Mouse (Mus musculus): ENCODE results near the gene Mei4. TPM values are rescaled to one million over a fixed set of nuclear protein-coding genes. Genes with fewer than 3 reads are reported as not detected.

Gene Mei4
- polyA plus RNA-seq, 3 experiments from 2014 or later: 0.20 to 0.74 TPM; not detected in 1

GRCm38 (mm10) chr9:82160143-82160542 lies 296.7 kb downstream of the Mei4 start:
- ATAC-seq: no peak

- no peak for ATAC-seq
These were observed 298.9 kb downstream of the Mei4 start for GRCm38 (mm10) chr9:82162415-82162814.

- ATAC-seq: no peak
These were observed 354.5 kb downstream of the Mei4 start for GRCm38 (mm10) chr9:82217976-82218375.

GRCm38 (mm10) chr9:82247695-82248445 lies 384.4 kb downstream of the Mei4 start:
- ATAC-seq: no peak

Other genes starting within 250 kb of the Mei4 start
- gene Htr1b, start 229.8 kb upstream of the Mei4 start, polyA plus RNA-seq (2017; shearing (Covaris generic)): not detected

Data from inflammation-experienced regulatory T-cells, adult 6 months (primary cell).